Mouse (Mus musculus) forebrain, embryonic 16.5 days (tissue): ENCODE measurements around the gene Fank1. TPM values are rescaled to one million over a fixed set of nuclear protein-coding genes. Genes with fewer than 3 reads are reported as not detected.
"Not testable (repeated sequence)": the region's sequence is repeated elsewhere in the genome, so short reads cannot be mapped to it uniquely, and the experiment has no call there.

Experiments used
- ATAC-seq: fragments of 200-750 bp; cut with Nextera tagmentation; 2 replicates; pipeline ENCODE4 v1.8.0; 2017; ENCODE audit warnings: mild to moderate bottlenecking, moderate library complexity
- H3K27ac ChIP-seq: fragments of 300-500 bp; sonication (generic); 2 replicates; pipeline ENCODE4 v1.5.1; 2014; ENCODE audit warnings: low read length, control low read depth
- H3K27me3 ChIP-seq: fragments of 300-500 bp; sonication (generic); replicated peaks from 2 replicates; pipeline ENCODE4 v1.6.1; 2014; ENCODE audit warnings: low read length; ENCODE audit not compliant: control insufficient read depth, insufficient read depth
- H3K36me3 ChIP-seq: fragments of 300-500 bp; sonication (generic); 2 replicates; pipeline ENCODE4 v1.6.1; 2014; ENCODE audit not compliant: control insufficient read depth, insufficient read depth
- H3K4me1 ChIP-seq: fragments of 300-500 bp; sonication (generic); replicated peaks from 2 replicates; pipeline ENCODE4 v1.6.1; 2014; ENCODE audit warnings: low read length; ENCODE audit not compliant: control insufficient read depth, insufficient read depth
- H3K4me2 ChIP-seq: fragments of 300-500 bp; sonication (generic); 2 replicates; pipeline ENCODE4 v1.6.1; 2014; ENCODE audit warnings: mild to moderate bottlenecking, low read length, control low read depth
- H3K4me3 ChIP-seq: fragments of 300-500 bp; sonication (generic); replicated peaks from 2 replicates; pipeline ENCODE4 v1.5.1; 2014; ENCODE audit warnings: mild to moderate bottlenecking, low read length, control low read depth
- H3K9ac ChIP-seq: fragments of 300-500 bp; sonication (generic); replicated peaks from 2 replicates; pipeline ENCODE4 v1.6.1; 2014; ENCODE audit warnings: low read depth, low read length, control low read depth
- H3K9me3 ChIP-seq: fragments of 300-500 bp; sonication (generic); 2 replicates; pipeline ENCODE4 v1.6.1; 2016; ENCODE audit warnings: low read length; ENCODE audit not compliant: control insufficient read depth
- WGBS: fragments of 180-500 bp; shearing (Covaris S2); extraction: QIAGEN DNeasy Blood & Tissue Kit; methylation state at CpG from one replicate; pipeline ENCODE4 v1.1.7; 2014; 5-methylcytosine and 5-hydroxymethylcytosine counted together
- polyA plus RNA-seq: library from polyadenylated mRNA; unstranded; fragments of >200 nt; fragmentation: Nextera tagmentation; extraction: Ambion mirVana; gene quantifications from 2 replicates; pipeline ENCODE4 v1.2.1, GENCODE M21; 2015

Fank1 gene
- polyA plus RNA-seq, 1 experiment from 2014 or later: 3.0 TPM

DNA sequence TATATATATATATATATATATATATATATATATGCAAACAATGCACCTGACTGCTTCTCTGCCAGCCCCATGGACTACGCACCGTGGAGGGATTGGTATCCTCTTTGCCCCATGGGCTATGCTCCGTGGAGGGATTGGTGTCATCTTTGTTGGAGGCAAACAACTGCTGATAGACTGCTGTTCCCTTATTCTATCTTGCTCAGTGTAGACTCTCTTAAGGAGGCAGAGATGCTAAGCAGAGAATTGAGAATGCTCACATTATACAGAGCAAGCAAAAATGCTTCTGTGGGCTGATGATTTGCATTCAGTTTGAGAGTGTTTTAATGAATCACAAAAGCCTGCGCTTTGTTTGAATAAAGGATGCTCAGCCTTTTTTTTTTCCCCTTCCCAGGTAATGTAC, 87.0 kb downstream of the Fank1 start:
- H3K4me1 ChIP-seq: 0 out of 2 replicates have a peak, but pooled peaks cover under 1% of the 10 kb centered on the region
- H3K4me3 ChIP-seq: no peak overlapping the region
- no peaks in the 10 kb centered on the region for H3K27me3 ChIP-seq
- H3K36me3 ChIP-seq: no peaks in the 10 kb centered on the region
- ATAC-seq: peak; percentile 40; the same call in 1 of the 2 replicates
- H3K4me2 ChIP-seq: no peak overlapping the region
- 33% methylated on average over 4 of the region's 4 CpGs for WGBS
- no peaks in the 10 kb centered on the region for H3K9me3 ChIP-seq
- no peak overlapping the region for H3K27ac ChIP-seq
- no peak overlapping the region for H3K9ac ChIP-seq

DNA sequence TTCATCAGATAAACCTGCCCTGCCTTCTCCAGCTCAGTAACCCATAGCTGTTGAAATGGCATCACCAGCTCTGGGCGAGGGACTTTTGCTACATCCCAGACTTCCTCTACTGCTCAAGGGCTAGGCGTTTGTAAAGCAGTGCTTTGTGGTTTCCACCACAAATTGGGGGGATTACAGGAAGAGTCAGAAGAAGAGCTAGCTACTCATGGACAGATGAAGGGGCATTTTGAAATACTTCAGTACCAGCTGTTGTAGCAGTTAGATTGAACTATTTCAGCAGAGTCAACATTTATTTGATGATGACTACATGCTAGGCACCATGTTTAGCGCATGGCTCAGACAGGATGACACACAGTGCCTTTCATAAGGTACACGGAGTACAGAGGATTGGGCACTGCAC, 93.6 kb downstream of the Fank1 start:
- Histone ChIP-seq H3K4me3 (no peak overlapping the region), H3K36me3 (no peaks in the 10 kb centered on the region), H3K27ac (no peak overlapping the region), H3K4me2 (no peak overlapping the region), H3K27me3 (no peaks in the 10 kb centered on the region), H3K4me1 (no peaks in the 10 kb centered on the region), H3K9ac (no peak overlapping the region), H3K9me3 (no peaks in the 10 kb centered on the region)
- 87% methylated on average over 4 of the region's 4 CpGs for WGBS
- no peak for ATAC-seq

DNA sequence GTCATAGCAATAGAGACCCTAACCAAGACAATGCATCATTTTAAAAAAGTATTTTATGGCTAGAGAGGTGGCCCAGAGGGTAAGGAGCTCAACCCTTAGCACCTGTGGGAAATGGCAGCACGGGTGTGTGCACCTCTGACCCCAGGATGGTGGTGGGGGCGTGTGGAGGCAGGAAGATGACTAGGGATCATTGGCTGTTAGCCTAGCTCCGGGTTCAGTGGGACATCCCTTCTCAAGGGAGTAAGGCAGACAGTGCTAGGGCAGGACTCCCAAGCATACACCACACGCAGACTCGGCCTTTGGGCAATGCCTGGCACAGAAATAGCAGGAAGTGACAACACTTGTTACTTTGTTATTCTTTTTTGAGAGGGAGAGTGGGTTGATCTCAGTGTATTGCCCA, 96.0 kb downstream of the Fank1 start:
- no peak overlapping the region for H3K9ac ChIP-seq
- H3K9me3 ChIP-seq: no peaks in the 10 kb centered on the region
- no peak overlapping the region for H3K4me3 ChIP-seq
- no peaks in the 10 kb centered on the region for H3K36me3 ChIP-seq
- H3K27me3 ChIP-seq: no peaks in the 10 kb centered on the region
- no peak overlapping the region for H3K27ac ChIP-seq
- no peaks in the 10 kb centered on the region for H3K4me1 ChIP-seq
- WGBS: 85% methylated on average over 5 of the region's 5 CpGs
- ATAC-seq: no peak
- no peak overlapping the region for H3K4me2 ChIP-seq

DNA sequence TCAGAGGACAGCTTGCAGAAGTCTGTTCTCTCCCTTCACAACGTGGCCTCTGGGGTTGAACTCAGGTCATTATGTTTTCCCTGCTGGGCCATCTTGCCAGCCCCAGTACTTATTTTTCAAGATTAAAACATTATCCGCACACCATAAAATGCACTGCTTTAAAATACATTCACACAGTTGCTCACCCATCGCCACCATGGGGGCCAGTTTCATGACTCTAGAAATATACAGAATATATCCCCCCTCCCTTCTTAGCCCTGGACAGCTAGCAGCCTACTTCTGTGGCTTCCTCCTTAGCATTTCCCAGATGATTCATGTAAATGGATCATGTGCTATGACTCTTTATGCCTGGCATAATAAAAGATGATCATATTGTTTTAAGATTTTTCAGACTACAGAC, 99.5 kb downstream of the Fank1 start:
- Histone ChIP-seq H3K27ac (no peak overlapping the region), H3K9ac (no peak overlapping the region), H3K4me2 (no peak overlapping the region), H3K4me3 (no peak overlapping the region), H3K36me3 (no peaks in the 10 kb centered on the region), H3K9me3 (no peaks in the 10 kb centered on the region), H3K4me1 (no peaks in the 10 kb centered on the region), H3K27me3 (no peaks in the 10 kb centered on the region)
- 88% methylated on average over 3 of the region's 3 CpGs for WGBS
- no peak for ATAC-seq

DNA sequence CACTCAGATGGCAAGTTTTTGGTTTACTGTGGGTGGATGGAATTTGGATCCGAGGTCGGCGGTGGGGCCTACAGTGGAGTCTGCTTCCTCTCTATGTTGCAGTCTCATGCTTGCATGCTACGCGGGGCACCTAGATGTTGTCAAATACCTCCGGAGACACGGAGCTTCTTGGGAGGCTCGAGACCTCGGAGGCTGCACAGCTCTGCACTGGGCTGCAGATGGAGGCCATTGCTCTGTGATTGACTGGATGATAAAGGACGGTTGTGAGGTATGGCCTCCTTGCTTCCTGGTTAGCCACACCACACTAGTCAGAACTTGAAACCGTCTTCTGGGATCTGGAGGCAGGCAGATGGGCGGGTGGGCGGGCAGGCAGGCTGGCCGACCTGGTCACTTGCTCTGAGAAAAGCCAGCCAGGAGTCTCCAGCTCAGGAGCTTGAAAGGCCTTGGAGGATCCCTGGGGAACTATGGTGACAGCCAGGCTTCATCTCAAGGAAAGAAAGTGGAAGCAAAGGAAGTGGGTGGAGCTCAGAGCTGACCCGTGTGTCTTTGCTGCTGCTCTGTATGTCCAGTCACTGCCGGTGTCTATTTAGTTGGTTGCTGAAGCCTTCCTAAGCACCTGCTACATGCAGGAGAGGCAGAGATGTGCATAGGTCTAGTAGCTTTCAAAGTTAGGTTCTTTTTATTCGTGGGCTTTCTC, 100.1 kb downstream of the Fank1 start:
- no peaks in the 10 kb centered on the region for H3K9me3 ChIP-seq
- H3K9ac ChIP-seq: no peak overlapping the region
- no peaks in the 10 kb centered on the region for H3K36me3 ChIP-seq
- no peak overlapping the region for H3K4me3 ChIP-seq
- H3K4me2 ChIP-seq: no peak overlapping the region
- no peak for ATAC-seq
- H3K27ac ChIP-seq: no peak overlapping the region
- 85% methylated on average over 17 of the region's 17 CpGs for whole genome bisulfite sequencing
- H3K27me3 ChIP-seq: no peaks in the 10 kb centered on the region
- H3K4me1 ChIP-seq: no peaks in the 10 kb centered on the region

DNA sequence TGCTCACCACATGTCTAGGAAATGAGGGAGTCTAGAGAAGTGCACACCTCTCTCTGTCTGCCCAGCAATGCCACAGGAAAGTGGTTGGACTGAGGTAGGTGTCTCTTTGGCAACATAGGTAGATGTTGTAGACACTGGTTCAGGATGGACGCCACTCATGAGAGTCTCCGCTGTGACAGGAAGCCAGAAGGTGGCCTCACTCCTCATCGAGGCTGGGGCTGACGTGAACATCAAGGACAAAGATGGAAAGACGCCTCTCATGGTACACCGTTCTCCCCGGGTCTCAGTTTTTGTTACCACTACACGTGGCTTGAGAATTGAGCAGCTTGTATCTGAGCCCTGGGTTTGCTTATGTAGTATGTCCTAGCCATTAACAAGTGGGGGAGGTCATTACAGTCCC, 103.1 kb downstream of the Fank1 start:
- H3K27me3 ChIP-seq: no peaks in the 10 kb centered on the region
- H3K27ac ChIP-seq: no peak overlapping the region
- no peaks in the 10 kb centered on the region for H3K36me3 ChIP-seq
- H3K9ac ChIP-seq: no peak overlapping the region
- H3K9me3 ChIP-seq: no peaks in the 10 kb centered on the region
- H3K4me3 ChIP-seq: no peak overlapping the region
- H3K4me1 ChIP-seq: no peaks in the 10 kb centered on the region
- no peak overlapping the region for H3K4me2 ChIP-seq
- 95% methylated on average over 8 of the region's 8 CpGs for WGBS
- ATAC-seq: no peak

DNA sequence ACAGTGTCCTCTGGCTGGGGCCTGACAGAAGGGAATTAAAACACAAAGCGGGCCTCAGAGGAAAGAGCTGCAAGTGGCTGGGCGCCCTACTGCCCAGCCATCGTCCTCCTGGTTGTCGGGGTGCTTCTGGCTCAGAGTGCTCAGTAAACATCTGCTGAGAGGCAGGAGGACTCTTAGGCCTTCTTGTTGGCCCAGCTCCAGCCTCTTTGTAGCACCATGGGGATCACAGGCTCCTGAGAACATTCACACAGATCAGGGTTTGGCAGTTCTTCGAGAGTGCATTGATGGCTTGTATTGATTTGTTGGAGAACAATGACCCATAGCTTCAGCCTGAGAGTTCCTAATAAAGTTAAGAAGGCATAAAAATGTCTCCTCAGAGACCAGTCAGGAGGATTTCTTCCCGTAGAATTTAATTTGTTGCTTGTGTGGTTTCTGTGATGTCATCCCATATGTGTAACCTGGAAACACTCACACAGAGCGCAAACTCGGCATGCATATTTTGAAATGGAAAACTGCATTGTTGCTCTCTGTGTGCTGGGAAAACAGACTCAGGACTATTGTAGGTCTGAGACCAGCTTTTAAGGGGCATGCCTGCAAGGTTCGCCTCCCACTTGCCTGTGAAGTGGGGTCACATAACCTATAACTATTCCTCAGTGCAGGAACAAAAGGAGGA, 108.2 kb downstream of the Fank1 start:
- ATAC-seq, H3K4me3 ChIP-seq, H3K9me3 ChIP-seq, H3K27me3 ChIP-seq, H3K36me3 ChIP-seq, H3K4me1 ChIP-seq, H3K27ac ChIP-seq, H3K4me2 ChIP-seq, H3K9ac ChIP-seq: not testable (repeated sequence)
- WGBS: 58% methylated on average over 5 of the region's 9 CpGs

DNA sequence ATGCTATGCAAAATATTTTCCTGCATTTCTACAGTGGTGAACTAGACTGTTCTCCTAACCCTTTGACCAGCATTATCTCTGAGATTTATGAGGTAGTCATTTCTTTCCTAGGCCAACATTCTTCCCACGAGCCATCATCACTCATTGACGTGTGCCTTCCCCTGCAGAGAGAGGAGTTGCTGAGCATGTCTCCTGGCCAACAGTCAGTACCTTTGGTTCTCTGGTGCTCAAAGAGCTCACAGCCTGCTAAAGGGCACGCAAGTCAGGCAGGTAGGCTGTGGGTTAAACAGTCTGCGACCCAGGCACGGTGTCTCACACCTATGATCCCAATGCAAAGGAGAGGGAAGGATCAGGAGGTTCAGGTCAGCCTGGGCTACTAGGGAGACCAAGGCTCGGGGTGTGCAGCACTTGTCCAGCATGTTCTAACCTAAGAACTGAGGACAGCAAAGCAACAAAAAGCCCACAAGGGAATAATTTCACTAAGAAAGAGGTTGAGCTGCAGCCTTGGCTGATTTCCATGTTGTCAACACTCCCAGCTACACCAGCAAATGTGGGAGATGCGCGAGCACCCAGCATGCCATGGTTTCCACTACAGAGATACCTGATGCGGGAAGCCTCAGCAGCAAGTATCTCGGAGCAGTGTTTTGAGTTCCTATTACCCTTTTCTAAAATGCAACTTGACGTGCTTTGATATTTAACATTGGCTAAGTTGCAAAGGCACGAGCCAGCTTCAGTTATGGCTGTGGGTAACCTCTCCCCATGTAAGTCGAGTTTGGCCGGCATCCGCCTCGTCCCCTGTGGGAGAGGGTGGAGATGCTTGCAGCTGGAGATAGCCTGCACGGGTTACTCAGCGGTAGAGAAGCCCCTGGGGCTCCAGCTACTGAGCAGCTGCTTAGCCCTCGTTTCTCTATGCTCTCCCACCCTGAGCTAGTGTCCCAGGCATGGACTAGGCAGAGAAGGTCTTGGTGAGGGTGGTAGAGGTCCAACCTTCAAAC, 112.6 kb downstream of the Fank1 start:
- WGBS: 86% methylated on average over 19 of the region's 19 CpGs
- H3K27ac ChIP-seq: no peak overlapping the region

DNA sequence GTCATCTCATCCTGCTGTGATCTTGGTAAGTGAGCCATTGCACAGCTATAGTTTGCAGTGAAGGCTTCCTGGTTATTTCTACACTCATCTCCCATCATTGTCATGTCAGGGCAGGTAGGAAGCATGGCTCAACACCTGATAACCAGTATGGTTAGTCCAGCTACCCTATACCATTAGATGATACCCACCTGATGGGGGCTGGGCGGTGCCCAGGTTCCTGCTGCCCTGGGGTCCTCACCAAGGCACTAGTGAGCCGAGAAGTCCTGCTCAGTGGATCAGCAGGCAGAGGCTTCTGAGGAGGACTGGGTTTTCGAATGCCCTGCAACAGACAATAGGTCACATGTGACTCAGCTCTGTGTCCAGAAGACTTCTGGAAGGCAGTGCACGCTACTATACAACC, 113.3 kb downstream of the Fank1 start:
- Histone ChIP-seq H3K4me1 (no peaks in the 10 kb centered on the region), H3K9me3 (no peaks in the 10 kb centered on the region), H3K36me3 (no peaks in the 10 kb centered on the region), H3K27me3 (no peaks in the 10 kb centered on the region), H3K4me3 (no peak overlapping the region), H3K9ac (no peak overlapping the region), H3K4me2 (no peak overlapping the region), H3K27ac (no peak overlapping the region)
- no peak for ATAC-seq
- WGBS: 94% methylated on average over 4 of the region's 4 CpGs

More for the DNA sequence above, 112.6 kb downstream of the Fank1 start:
- Histone ChIP-seq H3K9ac (no peak overlapping the region), H3K9me3 (no peaks in the 10 kb centered on the region), H3K4me2 (no peak overlapping the region), H3K4me1 (no peaks in the 10 kb centered on the region), H3K4me3 (no peak overlapping the region), H3K27me3 (no peaks in the 10 kb centered on the region), H3K36me3 (no peaks in the 10 kb centered on the region)
- ATAC-seq: no peak
